Mouse (Mus musculus): Measurements from ENCODE around the gene Stn1.

- TF ChIP-seq CTCF (IDR thresholded peaks at IDR 0.05; ENCODE audit: borderline replicate concordance, insufficient read depth, low read depth, low read length) = no peak
- no peak for TF ChIP-seq POLR2A (IDR thresholded peaks at IDR 0.05; ENCODE audit: borderline replicate concordance, insufficient read depth, low read length)
Observed at GRCm38 (mm10) chr19:47465467-47465866, 71.8 kb downstream of the Stn1 start.
